Comparison of ENCODE assay signal across 29 mouse cellular contexts in the genomic region with DNA sequence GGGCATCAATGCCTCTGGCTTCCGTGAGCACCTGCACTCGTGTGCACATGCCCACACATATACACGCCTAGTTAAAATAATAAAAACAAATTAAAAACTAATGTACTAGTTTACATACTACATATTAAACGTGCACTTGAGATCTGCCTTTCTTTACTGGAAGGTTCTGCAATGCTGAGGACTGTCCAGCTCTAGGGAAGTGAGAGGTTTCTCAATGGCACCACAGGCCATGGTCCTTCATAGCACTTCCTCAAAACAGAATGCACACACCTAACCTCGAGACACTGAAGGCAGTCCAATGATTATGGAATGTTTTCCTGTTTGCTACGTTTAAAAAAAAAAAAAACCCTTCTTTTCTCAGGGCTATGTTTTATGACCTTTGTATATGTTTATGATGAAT. TPM values are rescaled to one million over a fixed set of nuclear protein-coding genes. Genes with fewer than 3 reads are reported as not detected.
A peak's percentile ranks its signal among the peaks of the same experiment; 100 is the strongest.
DNase-seq lines count a peak whose midpoint lies in the region; ATAC-seq and TF ChIP-seq lines count a peak whose summit lies in the region.
"Had no signal": no experiment of that assay in that cellular context is flagged by ENCODE, and none has a peak within 500 bp of the region (broad histone marks: within the 10 kb centered on the region; RNA-seq: fewer than 3 reads in every experiment).

No protein-coding gene starts in this region.

- H3K79me2 ChIP-seq in liver, adult 2 months (ENCODE audit: control insufficient read depth, insufficient read depth, low read length): no peaks in the 10 kb centered on the region

- H3K9ac ChIP-seq in liver, adult 2 months (ENCODE audit: low read depth, low read length): no peak overlapping the region
- H3K9ac ChIP-seq in midbrain, embryonic 15.5 days: no peak overlapping the region
- H3K9ac ChIP-seq: embryonic facial prominence, embryonic 15.5 days; hindbrain, embryonic 14.5 days; limb, embryonic 15.5 days; midbrain, embryonic 12.5 days; neural tube, embryonic 13.5 days had no signal

- no peak overlapping the region for H3K4me3 ChIP-seq in liver, adult 2 months (ENCODE audit: insufficient read depth, low read depth, low read length)
- no peak overlapping the region for H3K4me3 ChIP-seq in midbrain, embryonic 15.5 days
- H3K4me3 ChIP-seq: embryonic facial prominence, embryonic 15.5 days; forebrain, embryonic 10.5 days; heart, adult 2 months; limb, embryonic 15.5 days; midbrain, embryonic 12.5 days; neural tube, embryonic 13.5 days had no signal

- no peak for TF ChIP-seq POLR2A in liver, adult 2 months (IDR thresholded peaks at IDR 0.05; ENCODE audit: extremely low read depth, insufficient read depth, low read length)

- H3K9me3 ChIP-seq in midbrain, embryonic 15.5 days: no peaks in the 10 kb centered on the region
- H3K9me3 ChIP-seq: embryonic facial prominence, embryonic 15.5 days; forebrain, embryonic 10.5 days; limb, embryonic 15.5 days; midbrain, embryonic 12.5 days; neural tube, embryonic 13.5 days had no signal

- no peak for TF ChIP-seq CTCF in liver, adult 2 months (IDR thresholded peaks at IDR 0.05; ENCODE audit: low read depth, low read length)

- peak; percentile 92 for ATAC-seq in granulocyte monocyte progenitor cell, adult 5-6 weeks (replicated peaks; ENCODE audit: poor library complexity, severe bottlenecking)
- ATAC-seq in midbrain, embryonic 15.5 days (replicated peaks): no peak
- ATAC-seq: forebrain, embryonic 16.5 days; inflammation-experienced regulatory T-cells, adult 6 months had no signal

- 89% methylated on average over 6 of the region's 6 CpGs for WGBS in liver, adult 2 months
- WGBS in midbrain, embryonic 15.5 days: 93% methylated on average over 6 of the region's 6 CpGs

- DNase-seq in liver, adult 2 months (ENCODE audit: extremely low read depth, low read depth, low spot score): peak; percentile 19
- DNase-seq in liver (no peak), A20 (ENCODE audit: low read depth, low spot score) (peak; percentile 27)
- DNase-seq in monocyte, adult 2 months (ENCODE audit: low read depth in 1 of 2, low spot score in 2 of 2): peak; percentile 9 to 18
- DNase-seq in spleen, postnatal 10 days (ENCODE audit: low spot score in 2 of 2): no peak
- no peak for DNase-seq in natural killer cell, adult 2 months (ENCODE audit: low spot score in 2 of 2)
- DNase-seq: adrenal gland, postnatal 25 days; cerebellum, adult 9-10 months; gastrocnemius, postnatal 14 days; heart, adult 2 months; heart, postnatal 36 days; kidney, adult 18-20 months; layer of hippocampus, adult 9-11 months; lung, adult 2 months; thymus, postnatal 25 days had no signal

- H3K27me3 ChIP-seq in liver, adult 2 months (ENCODE audit: control insufficient read depth, insufficient read depth, low read length): no peaks in the 10 kb centered on the region
- no peaks in the 10 kb centered on the region for H3K27me3 ChIP-seq in midbrain, embryonic 15.5 days (replicated peaks)
- H3K27me3 ChIP-seq: embryonic facial prominence, embryonic 15.5 days; limb, embryonic 15.5 days; midbrain, embryonic 12.5 days; neural tube, embryonic 13.5 days had no signal

- peaks cover 57% of the 10 kb centered on the region for H3K36me3 ChIP-seq in liver, adult 2 months (ENCODE audit: control insufficient read depth, insufficient read depth, low read length)
- H3K36me3 ChIP-seq in midbrain, embryonic 15.5 days (replicated peaks): peaks cover 5% of the 10 kb centered on the region; the same call in 1 of the 2 replicates

- no peaks in the 10 kb centered on the region for H3K4me1 ChIP-seq in liver, adult 2 months (ENCODE audit: control insufficient read depth, insufficient read depth, low read length)
- H3K4me1 ChIP-seq in midbrain, embryonic 15.5 days: no peaks in the 10 kb centered on the region
- H3K4me1 ChIP-seq: forebrain, embryonic 10.5 days; limb, embryonic 15.5 days; midbrain, embryonic 12.5 days; neural tube, embryonic 13.5 days had no signal

- H3K4me2 ChIP-seq in midbrain, embryonic 15.5 days: no peak overlapping the region
- H3K4me2 ChIP-seq: embryonic facial prominence, embryonic 15.5 days; hindbrain, embryonic 14.5 days; limb, embryonic 15.5 days; midbrain, embryonic 12.5 days; neural tube, embryonic 13.5 days had no signal

- no peak overlapping the region for H3K27ac ChIP-seq in liver, adult 2 months (replicated peaks; ENCODE audit: insufficient read depth, low read depth, low read length)
- no peak overlapping the region for H3K27ac ChIP-seq in midbrain, embryonic 15.5 days
- H3K27ac ChIP-seq: embryonic facial prominence, embryonic 15.5 days; forebrain, embryonic 10.5 days; heart, adult 2 months; hindbrain, embryonic 14.5 days; kidney, postnatal 0 days; limb, embryonic 15.5 days; midbrain, embryonic 12.5 days; neural tube, embryonic 13.5 days had no signal

RNA-seq across cellular contexts. Expression of a gene that starts 42.6 kb away (rescaled TPM):
- total RNA-seq in liver, adult 2 months (2014; rRNA removed): 28.9 and 34.3 TPM in 2 replicates
- polyA plus RNA-seq in liver, adult 2 months (2012; rRNA removed): 6.0 and 6.7 TPM in 2 replicates
- 23.5 and 28.7 TPM in 2 replicates for total RNA-seq in granulocyte monocyte progenitor cell, adult 5-6 weeks (2014; fragmentation: Nextera tagmentation)
- total RNA-seq in granulocyte monocyte progenitor cell, adult 5-6 weeks (2017): 21.6 and 26.2 TPM in 2 replicates
- polyA plus RNA-seq in midbrain, embryonic 15.5 days (2015; fragmentation: Nextera tagmentation; extraction: Ambion mirVana): 14.0 and 14.1 TPM in 2 replicates

RNA-seq across cellular contexts. Expression of a gene that starts 58.3 kb away (rescaled TPM):
- not detected in 2 replicates for total RNA-seq in liver, adult 2 months (2014; rRNA removed)
- not detected in 2 replicates for polyA plus RNA-seq in liver, adult 2 months (2012; rRNA removed)
- not detected in 2 replicates for total RNA-seq in granulocyte monocyte progenitor cell, adult 5-6 weeks (2014; fragmentation: Nextera tagmentation)
- not detected in 2 replicates for total RNA-seq in granulocyte monocyte progenitor cell, adult 5-6 weeks (2017)
- not detected in 2 replicates for polyA plus RNA-seq in midbrain, embryonic 15.5 days (2015; fragmentation: Nextera tagmentation; extraction: Ambion mirVana)
- total RNA-seq: adrenal gland, postnatal 25 days; heart, postnatal 36 days; left cerebral cortex, postnatal 36 days had no signal
- polyA plus RNA-seq: forebrain, embryonic 10.5 days; forebrain, embryonic 16.5 days; heart, embryonic 14.5 days; hindbrain, embryonic 14.5 days; inflammation-experienced regulatory T-cells, adult 6 months; kidney, postnatal 0 days; neural tube, embryonic 13.5 days; small intestine, adult 2 months had no signal

Comparison
In these comparisons a context has a peak if more than half of its experiments do, and no peak if none do; other contexts are left out.
1. DNase-seq: peak in liver, adult 2 months (single experiment), A20 (single experiment) and monocyte, adult 2 months (2 of 2); none in liver (single experiment), spleen, postnatal 10 days (0 of 2) and natural killer cell, adult 2 months (0 of 2).